Mouse (Mus musculus): ENCODE data around the gene Phf21b. TPM values are rescaled to one million over a fixed set of nuclear protein-coding genes. Genes with fewer than 3 reads are reported as not detected.
"Not testable (repeated sequence)": the region's sequence is repeated elsewhere in the genome, so short reads cannot be mapped to it uniquely, and the experiment has no call there.

The Phf21b gene
- polyA plus RNA-seq, 1 experiment from 2014 or later: 0.12 TPM

DNA sequence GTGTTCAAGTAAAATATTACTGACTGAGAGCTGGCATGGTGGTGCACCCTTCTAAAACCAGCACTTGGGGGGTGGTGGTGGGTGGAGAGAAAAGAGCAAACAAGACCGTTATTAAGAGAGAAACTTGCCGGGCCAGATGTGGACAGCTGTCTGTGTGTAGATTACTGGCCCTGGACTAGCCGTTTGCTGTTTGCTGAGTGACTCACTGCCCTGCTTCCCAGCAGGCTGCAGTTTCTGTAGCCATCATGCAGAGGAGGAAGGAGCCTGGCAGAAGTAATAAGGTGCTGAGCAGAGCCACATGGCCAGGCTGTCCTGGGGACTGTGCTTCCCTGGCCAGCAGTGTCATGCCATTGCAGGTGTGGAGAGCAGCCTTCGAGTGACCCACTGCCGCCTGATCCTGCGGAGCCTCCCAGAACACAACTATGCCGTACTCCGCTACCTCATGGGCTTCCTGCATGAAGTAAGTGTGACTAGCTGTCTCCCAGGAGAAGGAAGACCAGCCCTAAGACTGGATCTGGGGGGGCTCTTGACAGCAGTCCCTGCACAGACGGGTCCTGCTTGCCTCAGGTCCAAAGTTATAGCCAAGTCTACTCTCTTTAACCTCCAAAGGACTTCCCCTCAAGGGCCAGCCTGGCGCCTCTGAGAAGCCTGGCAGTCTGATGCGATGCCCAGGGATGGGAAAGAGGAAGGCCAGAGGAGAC lies 86.1 kb downstream of the Phf21b start:
- Histone ChIP-seq H3K4me1 (replicated peaks) (no peaks in the 10 kb centered on the region), H3K4me2 (no peak overlapping the region), H3K9me3 (replicated peaks) (no peaks in the 10 kb centered on the region), H3K27me3 (no peaks in the 10 kb centered on the region), H3K4me3 (replicated peaks) (no peak overlapping the region), H3K9ac (no peak overlapping the region), H3K36me3 (no peaks in the 10 kb centered on the region), H3K27ac (no peak overlapping the region)
- DNase-seq (no peak), ATAC-seq (ENCODE audit: low read depth) (no peak)
- WGBS (ENCODE audit: insufficient replicate concordance): 67% methylated on average over 11 of the region's 11 CpGs

- not testable (repeated sequence) for H3K4me2 ChIP-seq; H3K4me3 ChIP-seq (replicated peaks); H3K9ac ChIP-seq; ATAC-seq (ENCODE audit: low read depth); H3K27me3 ChIP-seq; H3K36me3 ChIP-seq; H3K9me3 ChIP-seq (replicated peaks); H3K4me1 ChIP-seq (replicated peaks); DNase-seq; H3K27ac ChIP-seq
- WGBS (ENCODE audit: insufficient replicate concordance): 63% methylated on average over 4 of the region's 4 CpGs
Measured at GRCm38 (mm10) chr15:84768531-84768930, 87.3 kb downstream of the Phf21b start.

- H3K27ac ChIP-seq: no peak overlapping the region
- DNase-seq: no peak
- ATAC-seq (ENCODE audit: low read depth): no peak
- H3K4me1 ChIP-seq (replicated peaks): no peaks in the 10 kb centered on the region
- no peaks in the 10 kb centered on the region for H3K9me3 ChIP-seq (replicated peaks)
- H3K4me3 ChIP-seq (replicated peaks): no peak overlapping the region
- no peaks in the 10 kb centered on the region for H3K27me3 ChIP-seq
- H3K4me2 ChIP-seq: no peak overlapping the region
- no peak overlapping the region for H3K9ac ChIP-seq
- no peaks in the 10 kb centered on the region for H3K36me3 ChIP-seq
- 26% methylated on average over 10 of the region's 10 CpGs for WGBS (ENCODE audit: insufficient replicate concordance)
Measured at GRCm38 (mm10) chr15:84766621-84767020, 89.2 kb downstream of the Phf21b start.

- Histone ChIP-seq H3K9ac (no peak overlapping the region), H3K4me1 (replicated peaks) (no peaks in the 10 kb centered on the region), H3K27me3 (no peaks in the 10 kb centered on the region), H3K4me2 (no peak overlapping the region), H3K36me3 (no peaks in the 10 kb centered on the region), H3K9me3 (replicated peaks) (no peaks in the 10 kb centered on the region), H3K4me3 (replicated peaks) (no peak overlapping the region), H3K27ac (no peak overlapping the region)
- 51% methylated on average over 7 of the region's 7 CpGs for WGBS (ENCODE audit: insufficient replicate concordance)
- ATAC-seq (ENCODE audit: low read depth) (no peak), DNase-seq (no peak)
Measured at GRCm38 (mm10) chr15:84763423-84763812, 92.4 kb downstream of the Phf21b start.

- H3K27ac ChIP-seq: no peak overlapping the region
- ATAC-seq (ENCODE audit: low read depth): no peak
- no peak overlapping the region for H3K9ac ChIP-seq
- H3K4me2 ChIP-seq: no peak overlapping the region
- H3K9me3 ChIP-seq (replicated peaks): no peaks in the 10 kb centered on the region
- H3K36me3 ChIP-seq: no peaks in the 10 kb centered on the region
- no peaks in the 10 kb centered on the region for H3K27me3 ChIP-seq
- no peak overlapping the region for H3K4me3 ChIP-seq (replicated peaks)
- no peak for DNase-seq
- 68% methylated on average over 8 of the region's 8 CpGs for WGBS (ENCODE audit: insufficient replicate concordance)
- H3K4me1 ChIP-seq (replicated peaks): no peaks in the 10 kb centered on the region
Measured at GRCm38 (mm10) chr15:84762712-84763422, 93.0 kb downstream of the Phf21b start.

DNA sequence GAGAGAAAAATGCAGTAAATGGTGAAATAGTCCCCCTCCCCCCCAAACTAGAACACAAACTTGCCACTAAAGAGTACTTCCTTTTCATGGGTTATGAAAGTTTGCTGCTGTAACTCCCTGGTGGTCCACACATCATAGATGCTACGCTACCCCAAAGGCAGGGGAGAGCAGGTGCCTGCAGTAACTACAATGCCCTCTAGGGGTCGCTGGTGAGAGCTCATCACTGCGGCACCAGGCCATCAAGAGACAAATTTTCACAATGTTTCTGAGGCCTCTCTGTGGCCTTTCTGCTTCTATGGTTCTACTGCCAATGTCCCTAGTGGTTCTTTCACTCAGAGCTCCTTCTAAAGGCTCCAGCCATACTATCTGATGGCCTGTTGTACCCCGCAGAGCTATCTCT lies 97.4 kb downstream of the Phf21b start:
- ATAC-seq (ENCODE audit: low read depth) (no peak), DNase-seq (peak; percentile 11)
- Histone ChIP-seq H3K4me2 (no peak overlapping the region), H3K27ac (no peak overlapping the region), H3K9me3 (replicated peaks) (no peaks in the 10 kb centered on the region), H3K9ac (no peak overlapping the region), H3K27me3 (peaks cover 25% of the 10 kb centered on the region), H3K4me1 (replicated peaks) (no peaks in the 10 kb centered on the region), H3K4me3 (replicated peaks) (no peak overlapping the region), H3K36me3 (no peaks in the 10 kb centered on the region)
- WGBS (ENCODE audit: insufficient replicate concordance): 37% methylated on average over 4 of the region's 4 CpGs

- Histone ChIP-seq H3K4me3 (replicated peaks) (no peak overlapping the region; the same call in 1 of the 2 replicates), H3K27me3 (peaks cover 25% of the 10 kb centered on the region), H3K9ac (no peak overlapping the region), H3K27ac (no peak overlapping the region), H3K9me3 (replicated peaks) (no peaks in the 10 kb centered on the region), H3K4me2 (peak overlapping the region; percentile 42), H3K36me3 (no peaks in the 10 kb centered on the region), H3K4me1 (replicated peaks) (no peaks in the 10 kb centered on the region)
- WGBS (ENCODE audit: insufficient replicate concordance): 2% methylated on average over 22 of the region's 22 CpGs
- DNase-seq (no peak), ATAC-seq (ENCODE audit: low read depth) (no peak)
Measured at GRCm38 (mm10) chr15:84756426-84756825, 99.4 kb downstream of the Phf21b start.

- Histone ChIP-seq H3K4me1 (replicated peaks) (no peaks in the 10 kb centered on the region), H3K9me3 (replicated peaks) (no peaks in the 10 kb centered on the region), H3K36me3 (no peaks in the 10 kb centered on the region), H3K27me3 (peaks cover 25% of the 10 kb centered on the region), H3K4me2 (no peak overlapping the region), H3K9ac (no peak overlapping the region), H3K27ac (no peak overlapping the region), H3K4me3 (replicated peaks) (no peak overlapping the region)
- peak; percentile 31 for DNase-seq
- 6% methylated on average over 3 of the region's 3 CpGs for WGBS (ENCODE audit: insufficient replicate concordance)
- no peak for ATAC-seq (ENCODE audit: low read depth)
Measured at GRCm38 (mm10) chr15:84754987-84755386, 100.9 kb downstream of the Phf21b start.

DNA sequence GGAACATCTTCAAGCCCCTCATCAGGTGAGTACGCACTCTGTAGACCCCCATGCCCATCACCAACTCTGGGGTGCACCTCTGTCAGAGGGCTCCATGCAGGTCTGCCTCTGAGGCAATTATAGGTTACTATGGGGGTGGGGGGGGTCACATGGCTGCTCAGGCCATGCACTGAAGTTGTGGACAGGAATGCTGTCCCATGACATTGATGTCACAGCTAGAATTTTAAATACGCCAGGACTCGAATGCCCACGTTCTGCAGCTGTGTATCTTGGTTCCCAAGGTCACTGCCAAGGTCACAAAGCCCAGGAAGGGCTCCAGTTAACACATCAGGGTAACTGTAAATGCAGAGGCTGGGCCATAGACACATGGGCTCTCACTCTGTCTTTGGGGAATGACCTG lies 110.0 kb downstream of the Phf21b start:
- ATAC-seq (ENCODE audit: low read depth) (no peak), DNase-seq (no peak)
- no peaks in the 10 kb centered on the region for H3K36me3 ChIP-seq
- peaks cover 3% of the 10 kb centered on the region for H3K4me1 ChIP-seq (replicated peaks)
- WGBS (ENCODE audit: insufficient replicate concordance): 64% methylated on average over 4 of the region's 4 CpGs
- no peaks in the 10 kb centered on the region for H3K27me3 ChIP-seq
- no peak overlapping the region for H3K27ac ChIP-seq
- no peak overlapping the region for H3K4me2 ChIP-seq
- H3K9ac ChIP-seq: no peak overlapping the region
- H3K9me3 ChIP-seq (replicated peaks): no peaks in the 10 kb centered on the region
- no peak overlapping the region for H3K4me3 ChIP-seq (replicated peaks)

- WGBS (ENCODE audit: insufficient replicate concordance): 7% methylated on average over 2 of the region's 2 CpGs
- H3K9me3 ChIP-seq (replicated peaks): no peaks in the 10 kb centered on the region
- H3K4me3 ChIP-seq (replicated peaks): no peak overlapping the region
- peak overlapping the region; percentile 67 for H3K27ac ChIP-seq
- no peak for DNase-seq
- H3K27me3 ChIP-seq: no peaks in the 10 kb centered on the region
- H3K4me1 ChIP-seq (replicated peaks): peaks cover 3% of the 10 kb centered on the region
- no peaks in the 10 kb centered on the region for H3K36me3 ChIP-seq
- no peak overlapping the region for H3K4me2 ChIP-seq
- ATAC-seq (ENCODE audit: low read depth): 0 out of 2 replicates have a peak, but pooled peaks have one; percentile 30
- H3K9ac ChIP-seq: no peak overlapping the region
Measured at GRCm38 (mm10) chr15:84744308-84744707, 111.5 kb downstream of the Phf21b start.

DNA sequence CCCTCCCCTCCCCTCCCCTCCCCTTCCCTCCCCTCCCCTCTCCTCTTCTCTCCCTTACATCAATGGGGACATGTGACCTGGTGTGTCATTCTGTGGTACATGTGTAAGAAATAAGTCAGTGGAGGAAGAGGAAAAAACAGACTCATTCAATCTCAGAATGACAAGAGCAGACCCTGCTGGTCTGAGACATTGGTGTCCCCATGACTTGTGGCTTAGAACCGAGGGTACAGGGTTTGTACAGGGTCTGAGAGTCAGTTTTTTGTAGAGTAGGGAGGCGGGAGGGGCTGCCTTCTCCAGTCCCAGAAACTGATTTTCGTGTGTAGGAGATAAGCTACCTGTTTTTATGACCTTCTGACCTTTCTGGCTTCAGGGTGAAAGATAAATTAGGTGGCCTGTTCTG lies 112.5 kb downstream of the Phf21b start:
- Histone ChIP-seq H3K4me2 (no peak overlapping the region), H3K27ac (peak overlapping the region; percentile 50; the same call in 1 of the 2 replicates), H3K27me3 (no peaks in the 10 kb centered on the region), H3K9ac (no peak overlapping the region), H3K9me3 (replicated peaks) (no peaks in the 10 kb centered on the region), H3K4me1 (replicated peaks) (peaks cover 3% of the 10 kb centered on the region), H3K36me3 (no peaks in the 10 kb centered on the region), H3K4me3 (replicated peaks) (no peak overlapping the region)
- DNase-seq: no peak
- peak; percentile 43 for ATAC-seq (ENCODE audit: low read depth)
- WGBS (ENCODE audit: insufficient replicate concordance): 8% methylated on average over 3 of the region's 3 CpGs

GRCm38 (mm10) chr15:84741573-84741972 lies 114.3 kb downstream of the Phf21b start:
- Histone ChIP-seq H3K4me1 (replicated peaks) (peaks cover 7% of the 10 kb centered on the region), H3K9ac (no peak overlapping the region), H3K4me2 (no peak overlapping the region), H3K4me3 (replicated peaks) (no peak overlapping the region), H3K36me3 (no peaks in the 10 kb centered on the region), H3K9me3 (replicated peaks) (no peaks in the 10 kb centered on the region), H3K27me3 (no peaks in the 10 kb centered on the region), H3K27ac (no peak overlapping the region)
- ATAC-seq (ENCODE audit: low read depth): no peak
- DNase-seq: no peak
- 53% methylated on average over 3 of the region's 3 CpGs for WGBS (ENCODE audit: insufficient replicate concordance)
